In genomic region chr1:172490261-172490661, GRCm38 (mm10) we compare ENCODE assay signal across 8 mouse cellular contexts. TPM values are rescaled to one million over a fixed set of nuclear protein-coding genes. Genes with fewer than 3 reads are reported as not detected.
DNase-seq lines count a peak whose midpoint lies in the region; ATAC-seq and TF ChIP-seq lines count a peak whose summit lies in the region.

No protein-coding gene starts in this region.

- peaks cover 13% of the 10 kb centered on the region for H3K4me1 ChIP-seq in hindbrain, postnatal 0 days (ENCODE audit: insufficient read depth, low read length)

- H3K9me3 ChIP-seq in hindbrain, postnatal 0 days (ENCODE audit: low read length) = no peaks in the 10 kb centered on the region

- H3K27me3 ChIP-seq in hindbrain, postnatal 0 days (ENCODE audit: insufficient read depth, low read length) = no peaks in the 10 kb centered on the region

- no peaks in the 10 kb centered on the region for H3K36me3 ChIP-seq in hindbrain, postnatal 0 days (ENCODE audit: insufficient read depth, low read length)

- peak; percentile 72 for ATAC-seq in hindbrain, postnatal 0 days

- H3K27ac ChIP-seq in hindbrain, postnatal 0 days = no peak overlapping the region

- peak overlapping the region; percentile 29 for H3K4me3 ChIP-seq in hindbrain, postnatal 0 days (ENCODE audit: low read length)

- H3K4me2 ChIP-seq in hindbrain, postnatal 0 days (ENCODE audit: low read depth, low read length) = peak overlapping the region; percentile 63

- WGBS in hindbrain, postnatal 0 days = 7% methylated on average over 10 of the region's 10 CpGs

- peak; percentile 99 for TF ChIP-seq CTCF in hindbrain, postnatal 0 days (IDR thresholded peaks at IDR 0.05; ENCODE audit: low read depth)

- peak overlapping the region; percentile 30; the same call in 1 of the 2 replicates for H3K9ac ChIP-seq in hindbrain, postnatal 0 days (replicated peaks; ENCODE audit: low read length)

- DNase-seq in R1 (ENCODE audit: low read depth, low spot score) = peak; percentile 84
- peak; percentile 93 to 95 for DNase-seq in cerebellum, postnatal 4 days (ENCODE audit: low spot score in 2 of 2)
- peak; percentile 70 to 71 for DNase-seq in gastrocnemius, adult 8-10 months (ENCODE audit: low spot score in 2 of 2)
- peak; percentile 88 for DNase-seq in hindbrain, postnatal 0 days (ENCODE audit: low spot score)
- DNase-seq in left cerebral cortex, adult 18-20 months (ENCODE audit: low spot score in 2 of 2) = peak; percentile 89 to 94
- peak; percentile 84 to 92 for DNase-seq in lung, postnatal 4 days
- DNase-seq in retina, postnatal 7 days (ENCODE audit: low read depth, low spot score) = peak; percentile 66
- DNase-seq in thymus, postnatal 4 days = peak; percentile 89

RNA-seq across cellular contexts. Expression of gene Igsf9, which starts 8.7 kb away (rescaled TPM):
- under 1 TPM in 1 of 4 experiments, not detected in 3; 0.20 TPM for total RNA-seq in gastrocnemius, adult 8-10 months (2022)
- total RNA-seq in hindbrain, postnatal 0 days (2014; rRNA removed) = 17.9 and 33.0 TPM in 2 replicates
- polyA plus RNA-seq in hindbrain, postnatal 0 days (2015; fragmentation: Nextera tagmentation; extraction: Ambion mirVana) = 10.5 and 13.5 TPM in 2 replicates
- total RNA-seq in left cerebral cortex, adult 18-20 months (2021) = 1 to 10 TPM; 6.3 to 7.0 TPM

RNA-seq across cellular contexts. Expression of gene Tagln2, which starts 9.6 kb away (rescaled TPM):
- 10 to 100 TPM in 3 of 4 experiments, 1 to 10 TPM in 1; 9.0 to 14.8 (median 10.9) TPM for total RNA-seq in gastrocnemius, adult 8-10 months (2022)
- 45.1 and 70.2 TPM in 2 replicates for total RNA-seq in hindbrain, postnatal 0 days (2014; rRNA removed)
- polyA plus RNA-seq in hindbrain, postnatal 0 days (2015; fragmentation: Nextera tagmentation; extraction: Ambion mirVana) = 59.2 and 61.6 TPM in 2 replicates
- 10 to 100 TPM in 1 of 2 experiments, 1 to 10 TPM in 1; 8.2 to 12.3 TPM for total RNA-seq in left cerebral cortex, adult 18-20 months (2021)

RNA-seq across cellular contexts. Expression of gene Slamf9, which starts 15.1 kb away (rescaled TPM):
- total RNA-seq in gastrocnemius, adult 8-10 months (2022) = not detected
- not detected in 2 replicates for total RNA-seq in hindbrain, postnatal 0 days (2014; rRNA removed)
- 0.39 and 0.49 TPM in 2 replicates for polyA plus RNA-seq in hindbrain, postnatal 0 days (2015; fragmentation: Nextera tagmentation; extraction: Ambion mirVana)
- total RNA-seq in left cerebral cortex, adult 18-20 months (2021) = 1 to 10 TPM in 1 of 2 experiments, under 1 TPM in 1; 0.61 to 1.0 TPM

RNA-seq across cellular contexts. Expression of gene Cfap45, which starts 30.3 kb away (rescaled TPM):
- total RNA-seq in gastrocnemius, adult 8-10 months (2022) = not detected
- total RNA-seq in hindbrain, postnatal 0 days (2014; rRNA removed) = 1.0 and 1.2 TPM in 2 replicates
- polyA plus RNA-seq in hindbrain, postnatal 0 days (2015; fragmentation: Nextera tagmentation; extraction: Ambion mirVana) = 3.7 and 4.5 TPM in 2 replicates
- total RNA-seq in left cerebral cortex, adult 18-20 months (2021) = 1 to 10 TPM; 2.9 to 4.2 TPM

Comparison
In these comparisons a context has a peak if more than half of its experiments do, and no peak if none do; other contexts are left out.
1. RNA of gene Igsf9, which starts 8.7 kb away (total RNA-seq): 17.9 to 33.0 TPM in hindbrain, postnatal 0 days and 6.3 to 7.0 TPM in left cerebral cortex, adult 18-20 months; 0.20 TPM in gastrocnemius, adult 8-10 months; every median in the first group is over 4 times any median in the second.
2. Peak in every context shown above with its lines, with median percentiles within 50 percentile points of each other: DNase-seq.